Mouse (Mus musculus) spleen, postnatal 0 days (tissue): ENCODE results near the gene Ahcyl2. TPM values are rescaled to one million over a fixed set of nuclear protein-coding genes. Genes with fewer than 3 reads are reported as not detected.

Experiments used
- polyA plus RNA-seq: library from polyadenylated mRNA; unstranded; fragments of >200 nt; fragmentation: Nextera tagmentation; extraction: Ambion mirVana; gene quantifications from 2 replicates; pipeline ENCODE4 v1.2.1, GENCODE M21; 2015

Gene Ahcyl2
- 6.2 and 6.3 TPM in 2 replicates for polyA plus RNA-seq

DNA sequence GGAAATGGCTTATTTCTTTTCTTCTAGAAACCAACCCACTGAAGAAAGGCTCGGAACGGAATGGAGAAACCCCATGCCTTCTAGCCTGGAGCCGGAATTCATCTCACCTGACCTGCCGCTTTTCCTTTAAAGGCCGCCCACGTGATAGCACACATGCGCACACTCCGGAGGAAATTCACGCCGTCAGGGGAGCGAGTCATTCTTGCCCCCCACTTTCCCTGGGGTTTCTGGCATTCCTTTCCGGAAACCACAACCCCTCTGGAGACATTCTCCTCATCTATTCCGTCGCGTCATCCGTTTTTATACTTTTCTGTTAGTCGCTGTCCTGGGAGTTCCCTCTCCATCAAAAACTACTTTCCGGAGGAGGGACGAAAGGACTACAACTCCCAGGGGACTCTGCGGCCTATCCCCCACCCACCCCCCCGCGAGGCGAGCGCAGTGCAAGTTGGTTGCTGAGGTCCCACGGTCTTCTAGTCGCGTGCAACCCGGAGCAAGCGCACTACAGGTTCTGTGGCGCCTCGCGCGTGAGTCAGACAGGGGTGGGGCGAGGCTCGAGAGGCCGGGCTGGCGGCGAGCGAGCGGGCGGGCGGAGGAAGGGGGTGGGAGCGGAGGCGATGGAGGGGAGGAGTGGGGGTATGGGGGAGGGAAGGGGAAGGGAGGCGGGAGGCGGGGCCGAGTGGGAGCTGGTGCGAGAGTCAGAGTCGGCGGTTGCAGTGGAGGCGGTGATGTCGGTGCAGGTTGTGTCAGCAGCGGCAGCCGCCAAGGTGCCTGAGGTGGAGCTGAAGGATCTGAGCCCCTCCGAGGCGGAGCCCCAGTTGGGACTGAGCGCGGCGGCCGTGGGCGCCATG lies at the start of gene Ahcyl2:
Gene Ahcyl2, plus strand, starts transcription at position 199 of the 848 bp plus-strand sequence.

DNA sequence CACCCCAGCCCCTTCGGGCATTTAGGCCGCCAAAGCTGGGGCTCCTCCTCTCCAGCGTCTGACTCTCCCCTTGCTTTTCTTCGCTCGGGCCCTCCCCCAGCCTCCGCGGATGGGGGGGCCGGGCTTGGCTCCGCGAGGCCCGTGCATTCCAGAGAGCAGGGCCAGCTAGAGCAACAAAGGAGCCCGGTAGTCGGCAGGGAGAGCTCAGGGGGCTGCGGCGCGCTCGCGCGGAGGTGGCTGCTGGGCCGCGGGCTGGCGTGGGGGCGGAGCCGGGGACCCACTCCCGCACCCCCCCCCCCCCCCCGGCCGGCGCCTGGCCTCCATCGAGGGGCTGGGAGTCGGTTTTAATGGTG lies 32.5 kb upstream of the Ahcyl2 start, which contains the start of gene Smo:
Gene Smo, plus strand, starts transcription at position 168 of the 353 bp plus-strand sequence.

GRCm38 (mm10) chr6:29916530-29917382 lies 148.9 kb downstream of the Ahcyl2 start, which contains the start of gene Strip2:
Gene Strip2 (plus strand): TSS chr6:29917012.

Other genes with a start within 250 kb of the Ahcyl2 start
- gene Irf5, start 241.4 kb upstream of the Ahcyl2 start, polyA plus RNA-seq = 15.0 and 22.0 TPM in 2 replicates
- 36.2 and 40.6 TPM in 2 replicates for gene Tnpo3, start 158.1 kb upstream of the Ahcyl2 start, polyA plus RNA-seq
- gene Tspan33, start 73.8 kb upstream of the Ahcyl2 start, polyA plus RNA-seq = 169 and 210 TPM in 2 replicates
- gene Smo, start 32.5 kb upstream of the Ahcyl2 start, polyA plus RNA-seq = 8.7 and 11.2 TPM in 2 replicates
- gene Strip2, start 149.0 kb downstream of the Ahcyl2 start, polyA plus RNA-seq = 0.56 and 0.78 TPM in 2 replicates